Mouse (Mus musculus) urinary bladder, adult 2 months (tissue): Measurements from ENCODE around the gene Hist1h2an. TPM values are rescaled to one million over a fixed set of nuclear protein-coding genes. Genes with fewer than 3 reads are reported as not detected.
"Not testable (repeated sequence)": the region's sequence is repeated elsewhere in the genome, so short reads cannot be mapped to it uniquely, and the experiment has no call there.

Experiments
- DNase-seq: peaks from one replicate; pipeline ENCODE4 v3.0.0; 2022; ENCODE audit warnings: low spot score
- polyA plus RNA-seq: library from polyadenylated mRNA; depleted of rRNA; stranded (reverse); fragments of >200 nt; gene quantifications from 2 replicates; pipeline ENCODE4 v1.2.3, GENCODE M21; 2012

Hist1h2an gene
- polyA plus RNA-seq, 1 experiment = not detected

GRCm38 (mm10) chr13:21783255-21783617 lies 3.8 kb downstream of the Hist1h2an start, which contains the start of gene Hist1h3i:
Hist1h3i (minus strand) TSS chr13:21783370.
- DNase-seq = no peak

GRCm38 (mm10) chr13:21782361-21783254 lies 4.4 kb downstream of the Hist1h2an start:
- not testable (repeated sequence) for DNase-seq

GRCm38 (mm10) chr13:21781639-21782038 lies 5.4 kb downstream of the Hist1h2an start:
- no peak for DNase-seq

DNA sequence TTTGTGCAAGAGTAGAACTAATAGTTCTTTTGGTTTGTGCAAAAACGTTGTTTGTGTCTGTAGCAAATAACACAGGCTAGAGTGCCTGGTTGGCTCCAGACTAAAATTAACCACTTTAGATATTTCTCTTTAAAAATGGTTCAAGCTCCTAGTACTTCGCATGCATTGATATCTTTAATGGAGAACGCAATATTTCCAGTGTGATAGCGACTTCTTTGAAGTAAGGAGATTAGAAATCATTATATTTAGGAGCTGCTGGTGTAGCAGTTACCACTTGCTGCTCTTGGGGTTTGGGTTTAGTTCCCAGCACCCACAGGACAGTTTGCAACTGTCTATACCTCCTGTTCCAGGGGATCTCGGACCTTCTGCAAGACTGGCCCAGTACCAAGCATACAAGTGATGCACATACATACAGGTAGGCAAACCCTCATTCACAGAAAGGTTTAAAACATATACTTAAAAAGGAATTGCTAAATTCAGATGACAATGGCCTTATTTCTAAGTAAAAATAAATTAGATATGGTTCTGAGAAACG lies 5.9 kb downstream of the Hist1h2an start:
- no peak for DNase-seq

DNA sequence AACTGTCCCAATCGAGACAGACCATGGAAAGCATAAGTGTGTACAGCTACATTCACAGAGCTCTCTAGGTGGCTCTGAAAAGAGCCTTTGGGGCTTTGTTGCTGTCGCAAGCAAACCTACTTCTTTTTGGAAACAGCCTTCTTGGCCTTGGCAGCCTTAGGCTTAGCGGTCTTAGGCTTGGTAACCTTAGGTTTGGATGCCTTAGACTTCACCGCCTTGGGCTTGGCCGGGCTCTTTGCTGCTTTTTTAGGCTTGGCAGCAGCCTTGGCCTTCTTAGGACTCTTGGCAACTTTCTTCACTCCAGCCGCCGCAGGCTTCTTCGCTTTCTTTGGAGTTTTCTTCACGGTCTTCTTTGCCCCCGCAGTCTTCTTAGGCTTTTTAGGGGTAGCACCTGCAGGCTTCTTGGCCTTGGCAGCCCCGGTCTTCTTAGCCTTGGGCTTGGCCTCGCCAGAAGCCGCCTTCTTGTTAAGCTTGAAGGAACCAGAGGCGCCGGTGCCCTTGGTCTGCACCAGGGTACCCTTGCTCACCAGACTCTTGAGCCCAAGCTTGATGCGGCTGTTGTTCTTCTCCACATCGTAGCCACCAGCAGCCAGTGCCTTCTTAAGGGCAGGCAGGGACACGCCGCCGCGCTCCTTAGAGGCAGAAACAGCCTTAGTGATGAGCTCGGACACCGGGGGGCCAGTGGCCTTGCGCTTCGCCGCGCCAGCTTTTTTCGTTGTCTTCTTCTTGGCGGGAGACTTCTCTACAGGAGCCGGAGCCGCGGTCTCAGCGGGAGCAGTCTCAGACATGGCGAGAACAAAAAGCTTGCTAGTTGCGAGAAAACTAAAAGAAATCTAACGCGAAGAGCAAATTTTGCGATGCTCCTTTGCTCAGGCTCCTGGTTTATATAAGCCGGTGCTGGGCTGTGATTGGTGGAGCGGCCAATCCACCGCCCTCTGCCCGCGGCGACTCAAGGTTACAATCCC lies 7.0 kb downstream of the Hist1h2an start, which contains the start of gene Hist1h1b:
Hist1h1b (minus strand) TSS at position 859 of the 965 bp plus-strand sequence.
- DNase-seq = peak; percentile 27

DNA sequence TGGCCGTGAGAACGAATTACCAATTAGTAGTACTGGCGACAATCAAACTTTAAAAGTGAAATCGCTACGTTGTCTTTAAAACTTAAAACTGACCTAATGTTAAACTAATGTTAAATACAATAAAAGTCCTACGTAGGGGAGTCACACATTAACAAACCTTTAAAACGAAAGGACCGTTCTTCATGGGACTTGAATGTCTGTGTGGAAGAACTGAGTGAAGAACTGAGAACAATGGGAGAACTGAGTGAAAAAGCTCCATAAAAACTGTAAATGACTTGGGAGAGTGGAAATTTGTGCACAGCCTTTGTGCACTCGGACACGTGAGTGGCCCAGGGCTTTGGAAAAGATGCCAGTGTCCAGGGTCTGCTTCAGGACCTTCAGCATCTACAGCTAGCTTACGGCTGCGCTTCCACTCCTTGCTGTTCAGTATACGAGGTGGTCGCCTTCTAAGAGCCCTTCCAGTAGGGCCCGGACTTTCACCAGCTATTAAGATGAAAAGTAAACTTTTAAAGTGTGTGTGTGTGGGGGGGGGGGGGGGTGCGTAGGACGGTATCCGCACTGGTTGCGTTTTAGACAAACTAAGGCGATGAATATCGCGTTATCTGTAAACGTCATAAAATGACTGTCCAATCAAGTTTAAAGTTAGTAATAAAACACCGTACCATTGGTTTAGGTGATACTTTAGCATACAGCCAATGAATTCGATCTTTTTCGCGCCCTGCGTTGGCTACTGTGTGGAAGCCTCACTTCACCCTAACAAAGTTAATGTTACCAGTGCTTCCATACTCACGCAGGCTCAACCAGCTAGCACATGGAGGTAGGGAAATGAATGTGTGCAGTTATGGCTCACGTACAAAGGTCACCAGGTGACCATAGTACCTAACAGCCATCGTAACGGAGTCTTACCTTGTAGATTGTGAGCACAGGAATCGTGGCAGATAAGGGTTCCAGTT lies 7.9 kb downstream of the Hist1h2an start:
- no peak for DNase-seq

DNA sequence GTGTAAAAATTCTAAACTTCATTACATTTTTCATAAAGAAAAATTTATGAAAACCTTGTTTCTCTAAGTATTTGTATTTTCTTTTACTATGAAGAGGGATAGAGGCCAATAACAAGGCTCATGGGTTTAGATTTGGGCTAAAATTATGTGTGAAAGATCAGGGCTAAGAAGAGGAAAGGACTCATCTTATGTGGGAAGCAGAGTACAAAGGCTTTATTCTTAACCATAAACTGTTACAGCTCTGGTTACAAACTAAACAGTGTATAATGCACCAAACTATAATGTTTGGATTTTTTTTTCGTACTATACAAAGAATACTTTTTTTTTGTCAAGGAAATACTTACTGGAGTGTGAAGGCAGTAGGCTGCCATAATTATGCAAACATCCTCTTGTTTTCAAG lies 31.3 kb downstream of the Hist1h2an start:
- DNase-seq = no peak

GRCm38 (mm10) chr13:21754294-21755001 lies 32.6 kb downstream of the Hist1h2an start:
- not testable (repeated sequence) for DNase-seq

- peak; percentile 34 for DNase-seq
Measured at GRCm38 (mm10) chr13:21753524-21754285, 33.3 kb downstream of the Hist1h2an start, which contains the start of the genes Hist1h2ak and Hist1h2bn. Hist1h2ak (minus strand) TSS chr13:21753827. Hist1h2bn (plus strand) TSS chr13:21754123.

DNA sequence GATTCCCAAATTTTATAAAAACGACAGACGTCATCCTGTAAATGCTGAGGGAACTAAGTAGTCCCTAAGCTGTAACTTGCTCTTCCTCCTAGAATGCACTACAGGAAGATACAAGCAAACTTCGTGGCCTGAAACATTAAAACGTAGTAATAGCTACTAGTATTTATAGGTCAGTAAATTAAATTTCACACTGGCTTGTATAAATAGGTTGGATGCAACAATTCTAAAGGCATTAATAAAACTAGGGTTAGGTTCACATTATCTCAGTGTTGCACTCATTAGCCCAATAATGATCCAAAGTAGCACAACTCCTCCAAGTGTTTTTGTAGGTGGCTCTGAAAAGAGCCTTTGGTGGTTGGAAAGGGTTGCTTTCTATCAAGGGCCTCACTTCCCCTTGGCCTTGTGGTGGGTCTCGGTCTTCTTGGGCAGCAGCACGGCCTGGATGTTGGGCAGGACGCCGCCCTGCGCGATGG lies 33.9 kb downstream of the Hist1h2an start:
- DNase-seq = no peak

DNA sequence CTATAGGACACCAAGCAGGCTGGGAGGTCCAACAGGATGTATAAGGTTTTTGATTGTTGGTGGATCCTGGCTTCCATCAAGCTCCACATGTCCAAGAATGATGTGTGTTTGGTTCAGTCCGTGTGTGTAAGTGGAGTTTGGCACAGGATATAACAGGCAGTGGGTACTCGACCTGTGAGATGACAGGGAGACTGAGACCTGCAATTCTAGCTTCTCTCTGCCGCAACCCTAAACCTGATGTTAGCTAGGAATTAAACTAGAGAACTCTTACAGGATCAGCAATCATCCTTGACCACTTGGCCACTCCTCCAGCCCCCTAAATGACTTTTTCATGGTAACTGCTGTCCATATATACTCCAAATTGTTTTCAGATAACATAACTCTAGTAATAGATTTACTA lies 34.7 kb downstream of the Hist1h2an start:
- DNase-seq = no peak

DNA sequence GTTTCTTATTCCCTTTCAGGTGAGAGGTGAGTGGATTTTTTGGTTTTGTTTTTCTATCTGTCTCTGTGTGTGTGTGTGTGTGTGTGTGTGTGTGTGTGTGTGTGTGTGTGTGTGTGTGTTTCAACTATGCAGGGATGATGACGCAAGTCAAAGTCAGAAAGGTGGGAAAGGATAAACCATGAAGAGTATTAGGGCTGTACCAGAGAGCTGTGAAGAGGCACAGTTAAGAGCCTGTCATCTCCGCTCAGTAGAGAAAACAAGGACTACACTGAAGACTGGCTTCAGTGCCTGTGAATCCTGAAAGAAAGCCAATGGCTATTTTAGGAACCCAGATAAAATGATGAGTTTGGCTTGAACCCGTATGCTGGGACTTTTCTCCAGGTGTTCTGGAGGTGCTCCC lies 35.2 kb downstream of the Hist1h2an start:
- DNase-seq = no peak

- no peak for DNase-seq
Measured at GRCm38 (mm10) chr13:21751417-21751816, 35.6 kb downstream of the Hist1h2an start.

- peak; percentile 73 for DNase-seq
Measured at GRCm38 (mm10) chr13:21750159-21751017, 36.6 kb downstream of the Hist1h2an start, which contains the start of gene Hist1h4k. Hist1h4k (minus strand) TSS chr13:21750505.

GRCm38 (mm10) chr13:21749387-21750158 lies 37.4 kb downstream of the Hist1h2an start:
- DNase-seq = no peak

GRCm38 (mm10) chr13:21745006-21745405 lies 42.0 kb downstream of the Hist1h2an start:
- DNase-seq = no peak
